8 mouse cellular contexts compared by ENCODE assay signal in genomic region chr9:23009462-23010183, GRCm38 (mm10).
DNase-seq lines count a peak whose midpoint lies in the region; ATAC-seq lines count a peak whose summit lies in the region.

No protein-coding gene starts in this region.

- no peaks in the 10 kb centered on the region for H3K27me3 ChIP-seq in kidney, embryonic 14.5 days (ENCODE audit: control insufficient read depth, insufficient read depth, low read length)
- no peaks in the 10 kb centered on the region for H3K27me3 ChIP-seq in embryonic facial prominence, embryonic 11.5 days (ENCODE audit: control insufficient read depth, insufficient read depth, low read length)
- H3K27me3 ChIP-seq in hindbrain, embryonic 15.5 days = 0 out of 2 replicates have a peak, but pooled peaks cover 13% of the 10 kb centered on the region
- H3K27me3 ChIP-seq in midbrain, embryonic 16.5 days (ENCODE audit: control insufficient read depth, insufficient read depth, low read depth, low read length) = peaks cover 3% of the 10 kb centered on the region; the same call in 1 of the 2 replicates

- intact Hi-C loops in left cerebral cortex, postnatal 25 days (cut with DNase I) = loop anchor here (10.0 kb wide), 2 partner anchors 295 to 455 kb away; no protein-coding TSS in a partner anchor

- no peak overlapping the region for H3K27ac ChIP-seq in kidney, embryonic 14.5 days (ENCODE audit: low read depth, low read length)
- H3K27ac ChIP-seq in embryonic facial prominence, embryonic 11.5 days (replicated peaks; ENCODE audit: low read depth, low read length) = no peak overlapping the region
- H3K27ac ChIP-seq in hindbrain, embryonic 15.5 days (replicated peaks) = no peak overlapping the region
- H3K27ac ChIP-seq in midbrain, embryonic 16.5 days (ENCODE audit: low read length) = no peak overlapping the region

- no peak; the same call in 1 of the 2 replicates for ATAC-seq in kidney, embryonic 14.5 days (ENCODE audit: low FRiP score, low TSS enrichment)
- 0 out of 2 replicates have a peak, but pooled peaks have one; percentile 25 for ATAC-seq in embryonic facial prominence, embryonic 11.5 days (replicated peaks; ENCODE audit: insufficient number of reproducible peaks, low FRiP score, low TSS enrichment, low read depth)
- ATAC-seq in hindbrain, embryonic 15.5 days (ENCODE audit: low FRiP score, low read depth) = 0 out of 2 replicates have a peak, but pooled peaks have one; percentile 51
- peak; percentile 46; the same call in 1 of the 2 replicates for ATAC-seq in midbrain, embryonic 16.5 days

- H3K4me3 ChIP-seq in kidney, embryonic 14.5 days (ENCODE audit: low read length) = no peak overlapping the region
- no peak overlapping the region for H3K4me3 ChIP-seq in embryonic facial prominence, embryonic 11.5 days (ENCODE audit: low read depth, low read length)
- 0 out of 2 replicates have a peak overlapping the region, but pooled peaks have one; percentile 6 for H3K4me3 ChIP-seq in hindbrain, embryonic 15.5 days
- peak overlapping the region; percentile 8; the same call in 1 of the 2 replicates for H3K4me3 ChIP-seq in midbrain, embryonic 16.5 days (ENCODE audit: low read depth, low read length)

- peaks cover 32% of the 10 kb centered on the region for H3K4me1 ChIP-seq in kidney, embryonic 14.5 days (ENCODE audit: control insufficient read depth, insufficient read depth, low read length)
- peaks cover 14% of the 10 kb centered on the region for H3K4me1 ChIP-seq in embryonic facial prominence, embryonic 11.5 days (ENCODE audit: control insufficient read depth, insufficient read depth, low read length)
- H3K4me1 ChIP-seq in hindbrain, embryonic 15.5 days (replicated peaks) = peaks cover 37% of the 10 kb centered on the region
- peaks cover 24% of the 10 kb centered on the region for H3K4me1 ChIP-seq in midbrain, embryonic 16.5 days (ENCODE audit: control insufficient read depth, insufficient read depth, low read length)

- H3K4me2 ChIP-seq in kidney, embryonic 14.5 days (replicated peaks; ENCODE audit: low read depth, low read length) = peak overlapping the region; percentile 22
- peak overlapping the region; percentile 24; the same call in 1 of the 2 replicates for H3K4me2 ChIP-seq in embryonic facial prominence, embryonic 11.5 days (ENCODE audit: low read depth, low read length)
- peak overlapping the region; percentile 48 for H3K4me2 ChIP-seq in hindbrain, embryonic 15.5 days
- H3K4me2 ChIP-seq in midbrain, embryonic 16.5 days (ENCODE audit: low read length) = peak overlapping the region; percentile 40

- H3K9ac ChIP-seq in kidney, embryonic 14.5 days (ENCODE audit: low read depth, low read length) = no peak overlapping the region
- no peak overlapping the region for H3K9ac ChIP-seq in embryonic facial prominence, embryonic 11.5 days (replicated peaks; ENCODE audit: low read length)
- H3K9ac ChIP-seq in hindbrain, embryonic 15.5 days = peak overlapping the region; percentile 9; the same call in 1 of the 2 replicates
- H3K9ac ChIP-seq in midbrain, embryonic 16.5 days (ENCODE audit: low read depth, low read length) = peak overlapping the region; percentile 31; the same call in 1 of the 2 replicates

- WGBS in kidney, embryonic 14.5 days = 13% methylated on average over 24 of the region's 24 CpGs
- 3% methylated on average over 24 of the region's 24 CpGs for WGBS in embryonic facial prominence, embryonic 11.5 days
- 5% methylated on average over 24 of the region's 24 CpGs for WGBS in hindbrain, embryonic 15.5 days
- 5% methylated on average over 24 of the region's 24 CpGs for WGBS in midbrain, embryonic 16.5 days

- no peaks in the 10 kb centered on the region for H3K36me3 ChIP-seq in kidney, embryonic 14.5 days (ENCODE audit: control insufficient read depth, insufficient read depth, low read length)
- no peaks in the 10 kb centered on the region for H3K36me3 ChIP-seq in embryonic facial prominence, embryonic 11.5 days (replicated peaks; ENCODE audit: control insufficient read depth, insufficient read depth, low read depth, low read length)
- no peaks in the 10 kb centered on the region for H3K36me3 ChIP-seq in hindbrain, embryonic 15.5 days
- no peaks in the 10 kb centered on the region for H3K36me3 ChIP-seq in midbrain, embryonic 16.5 days (ENCODE audit: control insufficient read depth, insufficient read depth, low read length)

- no peaks in the 10 kb centered on the region for H3K9me3 ChIP-seq in kidney, embryonic 14.5 days (ENCODE audit: control insufficient read depth, low read length)
- H3K9me3 ChIP-seq in embryonic facial prominence, embryonic 11.5 days (replicated peaks; ENCODE audit: control insufficient read depth, low read length) = no peaks in the 10 kb centered on the region
- no peaks in the 10 kb centered on the region for H3K9me3 ChIP-seq in hindbrain, embryonic 15.5 days
- H3K9me3 ChIP-seq in midbrain, embryonic 16.5 days (replicated peaks; ENCODE audit: control insufficient read depth, low read length, poor library complexity, severe bottlenecking) = no peaks in the 10 kb centered on the region

- DNase-seq in kidney, postnatal 14 days = no peak
- DNase-seq in embryonic facial prominence, embryonic 11.5 days (ENCODE audit: low spot score) = no peak
- DNase-seq in frontal cortex, postnatal 36 days (ENCODE audit: low spot score in 2 of 2) = no peak
- DNase-seq in gastrocnemius, postnatal 4 days (ENCODE audit: low spot score in 2 of 2) = no peak
- no peak for DNase-seq in left cerebral cortex, postnatal 25 days (ENCODE audit: low spot score in 2 of 2)

Comparison
In these comparisons a context has a peak if more than half of its experiments do, and no peak if none do; other contexts are left out.
1. H3K4me3 ChIP-seq: peak in hindbrain, embryonic 15.5 days (single experiment) and midbrain, embryonic 16.5 days (single experiment); none in kidney, embryonic 14.5 days (single experiment) and embryonic facial prominence, embryonic 11.5 days (single experiment).
2. H3K9ac ChIP-seq: peak in hindbrain, embryonic 15.5 days (single experiment) and midbrain, embryonic 16.5 days (single experiment); none in kidney, embryonic 14.5 days (single experiment) and embryonic facial prominence, embryonic 11.5 days (single experiment).
3. Peak in every context shown above with its lines, with median percentiles within 50 percentile points of each other: H3K4me2 ChIP-seq.